Mouse (Mus musculus) ovary, postnatal 36 days (tissue): ENCODE data around the gene Guk1.

Experiments used
- DNase-seq: peaks from one replicate; pipeline ENCODE4 v3.0.0; 2022; ENCODE audit warnings: low spot score, mixed read lengths

Guk1 gene

DNA sequence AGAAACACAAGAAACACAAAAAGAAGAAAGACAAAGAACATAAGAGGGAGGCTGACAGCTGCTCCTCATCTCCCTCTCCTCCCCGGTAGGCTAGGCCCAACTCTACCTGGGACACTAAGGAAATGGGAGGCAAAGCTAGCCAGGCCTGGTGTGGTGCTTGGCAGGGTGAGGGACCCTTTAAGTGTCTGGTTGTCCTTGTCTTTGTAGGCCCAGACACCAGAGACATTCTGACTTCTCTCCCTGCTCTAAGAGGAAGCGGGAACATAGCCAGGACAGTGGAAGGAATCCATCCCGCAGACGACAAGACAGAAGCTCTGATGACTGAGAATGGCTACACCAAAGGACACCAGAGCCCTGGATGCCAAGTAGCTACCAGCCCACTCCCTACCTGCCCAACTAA lies 18.0 kb upstream of the Guk1 start:
- DNase-seq: no peak

DNA sequence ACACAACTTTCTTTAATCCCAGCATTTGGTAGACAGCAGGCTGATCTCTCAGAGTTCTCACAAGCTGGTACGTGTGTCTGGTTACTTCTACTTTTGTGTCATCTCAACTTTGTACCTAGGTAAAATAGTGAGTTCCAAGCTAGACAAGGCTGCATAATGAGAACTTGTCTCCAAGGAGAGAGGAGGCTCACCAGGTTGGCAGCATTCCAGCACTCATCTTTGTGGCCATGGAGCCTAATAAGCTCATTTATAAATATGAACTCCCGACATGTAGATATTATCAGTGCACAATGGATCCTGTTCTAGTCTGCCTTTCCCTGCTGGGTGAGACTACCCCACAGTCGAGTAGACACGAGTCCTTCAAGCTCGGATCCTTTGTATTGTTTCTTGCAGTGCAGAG lies 17.6 kb upstream of the Guk1 start:
- DNase-seq: no peak

DNA sequence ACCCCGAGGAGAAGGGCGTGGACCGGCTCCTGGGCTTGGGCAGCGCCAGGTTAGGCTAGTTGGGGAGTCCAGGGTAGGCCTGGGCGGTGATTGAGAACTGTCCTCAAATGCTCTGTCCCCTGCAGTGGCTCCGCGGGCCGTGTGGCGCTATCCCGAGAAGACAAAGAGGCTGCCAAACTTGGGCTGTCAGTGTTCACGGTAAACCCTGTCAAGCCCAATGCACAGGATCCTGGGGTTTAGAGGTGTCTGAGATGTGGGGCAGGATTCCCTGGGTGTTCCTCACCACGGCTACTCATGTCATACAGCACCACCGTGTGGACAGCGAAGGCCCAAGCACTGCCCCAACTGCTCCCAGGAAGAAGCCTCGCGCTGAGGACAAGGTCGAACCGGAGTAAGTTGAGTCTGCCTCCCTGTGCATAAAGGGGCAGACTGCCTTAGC lies 17.0 kb upstream of the Guk1 start:
- DNase-seq: peak; percentile 74

DNA sequence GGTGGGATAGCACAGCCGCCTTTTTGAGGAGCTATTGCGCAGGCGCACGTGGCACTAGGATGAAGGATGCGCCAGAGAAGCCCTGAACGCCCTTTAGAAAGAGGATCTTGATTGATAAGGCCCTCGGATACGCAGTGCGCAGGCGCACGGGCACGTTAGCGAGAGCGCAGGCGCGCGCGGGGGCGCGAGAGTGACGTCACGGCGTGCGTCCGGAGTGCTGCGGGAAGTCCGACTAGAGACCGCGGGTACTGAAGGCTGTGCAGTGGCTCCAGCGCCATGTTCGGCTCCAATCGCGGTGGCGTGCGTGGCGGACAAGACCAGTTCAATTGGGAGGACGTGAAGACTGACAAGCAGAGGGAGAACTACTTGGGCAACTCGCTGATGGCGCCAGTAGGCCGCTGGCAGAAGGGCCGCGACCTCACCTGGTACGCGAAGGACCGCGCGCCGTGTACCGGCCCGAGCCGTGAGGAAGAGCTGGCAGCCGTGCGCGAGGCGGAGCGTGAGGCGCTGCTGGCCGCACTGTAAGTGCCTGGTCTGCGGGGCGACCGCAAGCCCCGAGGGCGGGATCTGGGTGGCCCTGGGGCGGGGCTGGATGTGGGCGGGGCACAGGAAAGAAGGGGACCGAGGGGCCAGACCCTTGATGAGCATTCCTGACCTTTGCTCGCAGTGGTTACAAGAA lies 16.3 kb upstream of the Guk1 start, which contains the start of gene 2310033P09Rik:
Gene 2310033P09Rik, plus strand, starts transcription at position 169 of the 679 bp plus-strand sequence.
- DNase-seq: peak; percentile 93

DNA sequence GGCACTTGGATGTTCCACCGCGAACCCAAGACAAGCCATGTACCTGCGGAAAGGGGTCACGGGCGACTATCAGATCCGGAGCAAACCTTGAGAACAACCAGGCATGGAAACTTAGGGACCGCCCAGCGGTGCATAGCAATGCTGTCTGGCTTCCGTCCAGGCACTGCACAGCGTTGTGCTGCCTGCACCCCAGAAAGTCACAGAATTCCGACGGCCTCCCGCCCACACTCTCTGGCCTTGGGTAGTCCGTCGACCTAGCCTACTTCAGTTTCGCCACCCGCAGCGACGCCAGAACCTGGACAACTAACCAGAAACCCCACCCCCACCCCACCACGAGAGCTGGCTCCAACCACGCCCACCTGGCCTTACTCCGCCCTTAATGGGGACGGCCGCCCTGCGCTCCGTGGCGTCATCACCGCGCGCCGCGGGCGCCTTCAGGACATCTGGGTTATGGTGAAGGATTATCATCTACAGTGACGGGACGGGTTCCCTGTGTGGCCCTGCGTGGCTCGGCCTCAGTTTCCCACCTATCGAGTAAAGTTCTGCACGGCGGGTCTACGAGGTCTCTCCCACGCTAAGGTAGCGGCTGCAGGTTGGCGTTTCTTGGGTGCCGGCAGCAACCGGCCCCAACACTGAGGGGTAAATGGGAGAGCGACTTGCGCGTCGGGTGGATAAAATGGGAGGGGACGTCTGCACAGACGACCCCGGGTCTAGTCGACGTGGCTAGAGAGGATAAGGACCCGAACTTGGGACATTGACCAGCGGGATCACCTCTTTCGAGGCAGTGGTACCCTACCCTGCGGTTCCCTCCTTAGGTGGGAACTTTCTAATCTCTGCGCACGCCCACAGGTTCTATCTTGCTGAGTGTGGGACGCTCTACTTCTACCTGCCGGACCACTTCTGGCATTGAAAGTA lies 10.3 kb upstream of the Guk1 start, which contains the start of gene Mrpl55:
Gene Mrpl55, plus strand, starts transcription at position 406 of the 915 bp plus-strand sequence.
- peak; percentile 92 for DNase-seq

DNA sequence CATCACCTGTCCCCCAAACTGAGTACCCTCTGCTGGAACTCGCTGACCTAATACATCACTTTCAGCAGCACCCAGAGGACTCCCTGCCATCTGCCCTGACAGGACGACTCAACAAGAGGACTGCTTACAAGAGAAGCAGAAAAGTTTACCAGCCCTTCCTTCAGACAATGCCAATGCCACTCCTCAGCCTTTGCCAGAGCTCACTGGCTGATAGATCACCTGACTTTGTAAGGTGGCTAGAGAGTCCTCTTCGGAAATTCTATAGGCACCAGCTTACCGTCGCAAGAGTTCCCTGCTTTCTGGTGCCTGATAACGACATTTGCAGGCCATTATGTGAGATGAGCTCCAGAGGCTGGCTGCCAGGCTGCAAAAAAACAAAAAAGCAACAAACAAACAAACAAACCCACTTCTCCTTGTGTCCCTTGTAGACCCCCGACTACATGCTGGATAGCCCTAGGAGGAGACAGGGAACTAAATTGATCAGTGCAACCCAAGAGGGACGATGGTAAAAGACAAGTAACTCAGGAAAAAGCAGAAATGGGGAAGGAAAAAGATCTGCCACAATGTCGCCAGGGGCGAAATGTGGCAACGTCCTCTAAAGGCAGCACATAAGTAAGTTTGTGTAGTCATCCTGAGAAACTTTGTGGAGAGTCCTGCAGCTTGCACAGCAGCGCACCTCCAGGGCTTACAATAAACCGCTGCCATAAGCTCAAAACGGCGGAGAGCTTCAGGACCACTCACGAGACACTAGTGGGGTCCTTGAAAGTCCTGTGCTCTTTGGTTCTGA lies 9.4 kb upstream of the Guk1 start:
- no peak for DNase-seq

DNA sequence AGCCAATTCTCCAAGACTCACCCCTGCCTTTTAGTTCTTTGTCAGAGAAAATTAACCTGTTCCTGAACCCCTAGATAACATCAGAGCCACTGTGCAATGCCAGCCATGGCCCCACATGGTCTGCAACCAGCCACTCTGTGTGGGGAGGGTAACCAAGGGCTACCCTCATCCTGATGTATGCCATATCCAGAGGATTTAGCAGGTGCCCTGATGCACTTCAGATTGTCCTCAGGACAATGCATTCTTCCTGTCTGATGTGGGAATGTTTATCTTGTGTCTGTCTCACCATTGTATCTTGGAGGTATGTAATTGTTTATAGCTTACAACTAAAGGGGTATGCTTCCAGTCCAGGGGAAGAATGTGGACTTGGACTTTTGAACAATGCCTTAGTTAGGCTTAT lies 4.2 kb upstream of the Guk1 start:
- no peak for DNase-seq

DNA sequence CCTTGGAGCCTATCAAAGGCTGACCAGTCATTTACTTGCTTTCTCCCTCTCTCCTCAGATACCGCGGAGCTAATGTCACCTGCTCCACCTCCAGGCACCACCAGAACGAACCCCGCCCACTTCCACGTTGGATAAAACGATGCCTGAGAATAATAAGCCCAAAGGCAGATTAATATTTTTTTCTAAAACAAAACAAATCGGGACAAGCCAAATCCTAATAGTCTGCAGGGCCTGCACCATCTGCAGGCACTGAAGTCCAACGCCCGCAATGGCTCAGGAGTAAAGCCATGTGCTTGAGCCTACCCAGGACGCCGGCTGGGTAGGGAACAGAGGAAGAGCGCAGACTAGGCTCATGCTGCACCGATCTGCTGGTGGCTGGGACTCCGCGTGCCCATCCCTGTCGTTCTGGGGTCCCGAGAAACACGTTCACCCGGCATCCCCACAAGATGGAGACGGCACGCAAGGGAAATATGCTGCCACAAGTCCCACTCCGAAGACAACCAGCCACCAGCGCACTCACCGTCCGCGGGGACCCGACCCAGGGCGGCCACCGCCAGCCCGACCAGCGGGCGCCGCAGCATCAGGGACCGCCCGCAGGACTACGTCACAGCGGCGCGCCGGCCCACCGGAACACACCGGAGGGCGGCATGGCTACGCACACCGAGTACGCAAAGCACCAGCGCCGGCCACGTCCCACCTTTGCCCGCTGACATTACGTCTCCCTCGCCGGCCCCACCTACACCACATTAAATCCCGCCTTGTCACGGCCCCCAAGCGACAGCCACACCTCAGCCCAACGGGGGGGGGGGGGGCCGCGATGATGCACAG lies 567 bp downstream of the Guk1 start:
- DNase-seq: peak; percentile 89

DNA sequence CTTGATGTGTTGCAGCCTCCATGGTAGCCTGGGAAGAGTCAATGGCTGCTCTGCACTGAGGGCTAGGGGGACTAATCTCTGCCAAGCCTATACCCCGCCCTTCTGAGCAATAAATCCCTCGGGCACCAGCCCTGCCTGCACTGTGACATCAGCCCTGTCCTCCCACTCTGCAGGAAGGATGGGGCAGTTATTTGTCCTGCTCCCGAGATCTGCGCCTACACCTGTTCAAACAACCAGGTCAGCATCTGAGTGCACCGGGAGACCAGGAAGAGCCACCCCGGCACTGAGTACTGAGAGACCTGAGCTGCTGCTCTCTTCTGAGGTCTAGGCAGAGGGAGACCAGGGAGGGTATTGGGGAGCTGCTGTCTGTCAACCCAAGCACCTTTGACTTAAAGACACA lies 4.3 kb downstream of the Guk1 start:
- no peak for DNase-seq

DNA sequence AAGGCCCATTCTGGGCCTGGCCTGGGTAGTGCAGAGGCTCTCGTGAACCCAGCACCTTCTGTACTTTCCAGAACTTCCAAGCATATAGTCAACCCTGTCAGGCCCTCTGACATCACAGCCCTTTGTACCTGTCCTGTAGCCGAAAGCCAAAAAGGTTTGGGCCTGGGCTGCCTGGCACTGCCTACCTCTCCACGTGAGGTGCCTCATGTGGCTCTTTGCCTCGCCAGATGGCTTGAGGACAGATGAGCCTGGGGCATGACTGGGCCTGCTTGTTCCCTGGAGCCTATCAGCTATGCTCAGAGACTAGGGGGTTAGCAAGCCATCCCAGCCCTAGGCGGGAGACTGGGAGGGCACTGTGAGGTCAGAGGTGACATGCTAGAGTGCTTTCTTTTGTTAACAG lies 6.5 kb downstream of the Guk1 start:
- no peak for DNase-seq

DNA sequence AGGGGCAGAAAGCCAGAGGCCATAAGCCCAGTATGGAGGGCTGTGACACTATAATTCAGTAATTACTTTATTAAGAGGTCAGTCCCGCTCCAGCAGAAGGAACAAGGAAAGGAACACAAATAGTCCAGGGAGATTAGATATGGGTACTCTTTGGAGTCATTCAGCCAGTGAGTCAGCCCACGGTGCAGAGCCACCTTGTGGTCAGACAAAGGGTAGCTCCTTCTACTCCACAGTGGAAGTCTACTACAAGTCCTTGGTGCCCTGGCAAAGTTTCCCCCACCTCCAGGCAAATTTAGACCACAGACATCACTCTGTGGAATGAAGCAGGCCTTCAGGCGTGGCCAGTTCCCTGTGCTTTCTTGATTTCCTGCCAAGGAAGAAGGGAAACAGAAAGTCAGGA lies 8.2 kb downstream of the Guk1 start:
- DNase-seq: peak; percentile 58

DNA sequence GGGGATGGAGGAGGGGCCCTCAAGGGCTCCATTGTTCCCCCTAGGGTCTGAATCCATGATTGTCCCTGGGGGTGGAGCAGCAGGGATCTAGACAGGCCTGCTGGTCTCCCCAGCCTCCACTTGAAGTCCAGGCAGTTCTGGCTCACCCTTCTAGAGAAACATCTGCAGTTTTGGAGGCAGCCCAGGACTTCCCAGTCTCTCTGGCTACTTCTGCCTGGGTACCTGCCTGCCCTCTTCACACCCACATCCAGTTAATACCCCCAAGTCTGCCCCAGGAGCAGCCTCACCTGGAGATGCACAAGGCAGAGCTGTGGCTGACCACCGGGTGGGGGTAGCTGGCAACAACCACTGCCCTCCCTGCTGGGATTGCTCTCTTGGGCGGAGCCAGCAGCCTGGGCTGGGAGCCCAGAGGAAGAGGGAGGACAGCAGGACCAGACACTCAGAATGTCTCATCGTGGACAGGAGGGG lies 9.1 kb downstream of the Guk1 start, which contains the start of gene Gjc2:
Gene Gjc2, minus strand, starts transcription at position 350 of the 468 bp plus-strand sequence.
- peak; percentile 67 for DNase-seq

DNA sequence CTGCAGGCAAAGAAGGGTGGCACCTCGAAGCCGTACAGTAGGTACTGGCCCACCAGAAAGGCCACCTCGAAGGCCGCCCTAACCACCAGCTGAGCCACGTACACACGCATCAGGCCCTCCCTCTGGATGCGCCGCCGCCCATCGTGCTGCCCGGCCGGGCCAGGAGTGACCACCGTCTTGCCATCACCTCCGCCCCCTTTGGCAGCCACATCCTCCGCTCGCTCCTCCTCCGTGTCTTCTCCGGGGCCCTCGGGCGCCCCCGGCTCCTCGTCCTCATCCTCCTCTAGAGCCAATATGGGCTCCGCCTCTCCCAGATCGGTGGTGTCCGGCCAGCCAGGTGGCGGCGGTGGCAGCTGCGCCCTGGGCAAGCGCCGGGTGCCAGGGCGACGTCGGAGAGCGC lies 15.1 kb downstream of the Guk1 start:
- no peak for DNase-seq

DNA sequence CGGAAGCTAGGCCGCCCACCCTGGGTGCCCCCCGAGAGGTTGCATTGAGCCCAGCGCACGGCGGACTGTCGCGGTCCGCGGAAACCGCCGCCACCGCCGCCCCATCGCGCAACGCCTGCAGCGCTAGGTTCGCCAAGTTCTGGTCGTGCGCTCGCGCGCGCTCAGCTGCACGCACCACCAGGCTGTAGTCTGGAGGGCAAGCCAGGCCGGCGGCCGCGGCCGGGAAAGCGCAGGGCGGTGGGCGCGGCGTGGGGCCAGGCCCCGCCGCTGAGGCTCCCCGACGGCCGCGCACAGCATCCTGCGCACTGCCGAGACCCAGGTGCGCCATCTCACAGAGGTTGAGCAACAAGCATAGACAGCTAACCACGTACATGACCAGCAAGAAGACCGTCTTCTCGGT lies 15.5 kb downstream of the Guk1 start:
- DNase-seq: no peak

DNA sequence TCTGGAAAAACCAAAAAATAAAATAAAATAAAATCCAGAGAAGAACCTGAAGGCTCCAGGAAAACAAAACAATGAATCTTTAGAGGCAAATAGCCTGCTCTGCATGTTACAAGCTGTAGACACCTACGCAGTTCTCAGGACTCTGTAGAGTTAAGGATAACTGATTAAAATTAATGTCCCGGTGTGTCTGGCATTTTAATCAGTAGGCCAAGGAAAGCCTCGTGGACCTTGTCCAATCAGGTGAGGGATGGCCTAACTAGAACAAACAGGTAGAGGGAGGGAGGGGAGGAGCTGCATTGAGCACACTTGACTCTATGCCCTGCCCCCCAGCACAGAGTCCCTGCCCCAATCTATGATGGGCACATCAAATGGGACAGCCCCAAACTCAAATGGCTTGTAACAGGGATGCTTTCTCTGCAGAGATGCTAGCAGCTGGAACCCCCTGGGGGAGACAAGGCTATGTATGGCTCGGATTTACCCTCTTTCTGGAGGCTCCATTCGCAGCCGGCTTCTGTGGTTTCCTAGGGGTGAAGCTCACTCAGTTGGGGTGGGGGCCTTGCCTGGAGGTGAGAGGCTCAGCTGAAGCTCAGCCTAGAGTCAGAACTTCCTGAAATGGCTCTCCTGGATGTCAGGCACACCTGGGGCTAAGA lies 17.7 kb downstream of the Guk1 start:
- DNase-seq: no peak

DNA sequence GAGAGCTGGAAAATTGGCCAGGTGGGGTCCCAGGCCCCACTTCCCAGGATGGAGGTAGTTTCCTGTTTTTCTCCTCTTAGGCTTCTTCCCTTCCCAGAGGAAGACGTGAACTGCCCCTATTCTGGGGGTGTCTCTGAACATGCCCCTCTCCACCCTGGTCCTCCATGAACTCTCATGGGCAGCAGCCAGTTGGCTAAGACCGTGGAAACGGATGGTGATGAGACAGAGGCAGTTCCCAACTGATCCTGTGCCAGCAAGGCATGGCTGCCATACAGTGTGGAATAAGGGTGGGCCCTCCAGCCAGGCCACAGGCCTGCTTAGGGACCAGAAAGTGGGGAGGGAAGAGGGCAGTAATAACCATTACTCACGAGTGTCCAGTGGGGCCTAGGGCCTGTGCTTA lies 21.5 kb downstream of the Guk1 start:
- no peak for DNase-seq

DNA sequence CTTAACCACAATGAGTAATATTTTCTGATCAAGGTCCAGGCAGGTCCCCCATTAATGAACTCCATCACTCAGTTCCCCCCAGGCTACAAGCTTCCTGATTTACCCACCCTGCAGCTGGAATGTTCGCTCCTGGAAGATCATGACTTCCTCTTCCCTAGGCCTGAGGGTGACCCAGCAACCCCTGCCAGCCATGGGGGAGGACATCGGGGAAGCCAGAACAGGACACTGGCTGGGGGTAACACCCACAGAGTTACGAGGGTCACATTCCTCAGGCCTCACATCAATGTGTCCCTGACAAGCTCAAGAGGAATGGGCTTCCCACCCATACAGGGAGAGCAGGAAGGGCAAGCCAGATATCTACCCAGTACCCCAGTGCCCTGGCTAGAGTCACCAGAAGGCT lies 22.2 kb downstream of the Guk1 start:
- DNase-seq: no peak

DNA sequence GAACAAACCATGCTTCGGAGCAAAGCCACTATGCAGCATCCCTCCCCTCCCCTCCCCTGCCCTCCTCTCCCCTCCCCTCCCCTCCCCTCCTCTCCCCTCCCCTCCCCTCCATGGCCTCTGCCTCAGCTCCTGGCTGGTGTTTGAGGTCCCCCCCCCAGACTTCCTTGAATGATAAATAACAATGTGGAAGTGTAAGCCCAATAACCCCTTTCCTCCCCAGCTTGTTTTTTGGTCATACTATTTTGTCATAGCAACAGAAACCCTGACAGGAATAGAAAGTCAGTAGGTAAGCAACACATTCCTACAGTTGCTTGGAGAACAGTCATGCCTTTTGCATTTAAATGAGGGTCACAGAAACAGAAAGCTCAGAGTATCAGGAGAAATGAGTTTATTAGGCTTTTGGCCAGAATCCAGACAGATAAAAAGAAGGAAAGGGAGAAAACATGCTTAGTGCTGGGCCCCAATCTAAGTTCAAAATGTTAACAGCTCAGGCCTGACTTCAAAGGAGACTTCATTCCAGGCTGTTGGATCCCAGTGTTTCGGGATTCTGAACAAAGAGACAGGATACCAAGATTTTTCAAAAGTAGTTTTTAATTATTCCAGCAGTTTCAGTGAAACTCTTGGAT lies 26.3 kb downstream of the Guk1 start:
- DNase-seq: no peak

DNA sequence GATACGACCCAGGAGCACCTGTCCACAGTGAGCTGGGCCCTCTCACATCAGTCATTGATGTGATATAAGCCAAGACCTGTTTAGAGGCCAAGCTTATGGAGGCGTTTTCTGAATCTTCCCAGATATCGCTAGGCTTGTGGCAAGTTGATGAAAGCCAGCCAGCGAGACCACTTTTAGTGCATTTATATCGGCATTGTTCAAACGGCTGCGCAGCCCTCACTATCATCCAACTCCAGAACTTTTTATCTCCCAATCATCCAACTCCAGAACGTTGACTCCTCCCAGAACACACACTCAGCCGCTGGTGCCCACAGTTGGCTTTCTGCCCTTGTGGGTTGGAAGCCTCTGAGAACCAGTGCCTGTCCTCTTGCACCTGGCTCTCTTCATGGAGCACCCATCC lies 27.6 kb downstream of the Guk1 start:
- DNase-seq: no peak
